Mouse (Mus musculus): Measurements from ENCODE around the gene Zfp787.

DNA sequence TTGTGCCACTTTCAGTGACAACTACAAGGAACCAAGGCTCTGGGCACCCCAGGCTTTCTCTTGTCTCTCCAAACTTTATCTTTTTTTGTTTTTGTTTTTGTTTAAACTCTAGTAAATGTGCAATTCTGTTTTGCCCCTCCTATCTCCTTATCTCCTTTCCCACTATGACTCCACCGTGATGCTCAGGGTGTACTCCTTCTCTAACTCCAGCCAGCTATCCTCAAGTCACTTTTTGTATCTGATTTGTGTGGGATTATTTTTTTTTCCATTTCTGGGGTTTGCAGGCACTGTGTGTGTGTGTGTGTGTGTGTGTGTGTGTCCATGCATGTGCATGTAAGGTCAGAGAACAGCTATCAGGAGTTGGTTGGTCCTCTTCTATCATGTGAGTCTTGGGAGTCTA, 1.7 kb upstream of the Zfp787 start:
- TF ChIP-seq CTCF (IDR thresholded peaks at IDR 0.05; ENCODE audit: borderline replicate concordance, control insufficient read depth, extremely low read depth, insufficient read depth, low read length, poor library complexity) (no peak), POLR2A (IDR thresholded peaks at IDR 0.05; ENCODE audit: control insufficient read depth, extremely low read depth, insufficient read depth, low read length, poor library complexity) (no peak)
